Mouse (Mus musculus): ENCODE measurements around the gene Ilkap.

- TF ChIP-seq CTCF (IDR thresholded peaks at IDR 0.05; ENCODE audit: extremely low read depth, insufficient read depth, low read length) (no peak), POLR2A (IDR thresholded peaks at IDR 0.05; ENCODE audit: extremely low read depth, insufficient read depth, low read length) (no peak)
These were observed 22.0 kb upstream of the Ilkap start for GRCm38 (mm10) chr1:91420601-91421065.
